Mouse (Mus musculus) brain, adult 2 months (tissue): Measurements from ENCODE around the gene Edem1.
"Not testable (repeated sequence)": the region's sequence is repeated elsewhere in the genome, so short reads cannot be mapped to it uniquely, and the experiment has no call there.

ENCODE experiments used
- DNase-seq: peaks from one replicate; pipeline ENCODE4 v3.0.0; 2011; ENCODE audit warnings: low read depth, low spot score

Edem1 gene

DNA sequence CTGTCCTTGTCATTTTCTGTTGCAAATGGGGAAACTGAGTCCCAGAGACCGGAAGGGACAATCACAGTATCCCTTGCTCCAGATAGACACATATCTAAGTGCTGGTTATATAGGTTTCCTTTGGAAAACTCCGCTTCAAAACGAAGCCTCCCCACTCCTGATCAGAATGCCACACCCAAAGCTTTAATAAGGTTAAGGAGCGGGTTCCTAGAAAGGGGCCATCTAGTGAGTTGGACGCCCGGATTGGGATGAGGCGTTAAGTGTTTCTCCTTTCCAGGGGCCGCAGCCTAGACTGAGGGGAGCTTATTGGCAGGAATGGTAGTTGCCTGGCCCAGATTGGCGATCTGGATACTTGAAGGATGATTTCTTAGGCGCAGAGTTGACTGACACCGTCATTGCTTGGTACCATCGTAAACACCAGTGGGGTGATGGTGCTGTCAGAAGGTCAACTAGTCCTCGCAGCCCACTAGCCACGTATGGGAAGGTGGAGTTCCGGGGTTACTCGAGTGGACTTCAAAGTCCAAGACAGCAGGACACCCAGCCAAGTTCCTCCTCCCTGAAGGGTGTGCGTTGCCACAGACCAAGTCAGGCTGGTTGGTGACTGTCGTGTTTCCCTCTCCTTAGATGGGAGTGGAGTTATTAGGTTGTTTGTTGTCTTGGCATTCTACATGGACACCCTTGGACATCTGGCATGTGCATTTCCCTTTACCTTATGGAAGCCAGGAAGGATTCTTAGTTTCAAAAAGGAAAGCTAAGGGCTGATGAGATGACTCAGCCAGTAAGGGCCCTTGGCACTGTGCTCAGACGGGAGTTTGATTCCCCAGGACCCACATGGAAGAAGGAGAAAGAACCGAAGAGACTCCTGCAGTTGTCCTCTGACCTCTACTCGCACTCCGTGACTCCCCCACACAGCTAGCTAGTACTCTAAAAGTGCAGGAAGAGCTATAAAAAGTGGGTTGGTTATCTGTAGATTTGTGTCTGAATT, 1.2 kb downstream of the Edem1 start:
- peak; percentile 35 for DNase-seq

- no peak for DNase-seq
These were observed 3.7 kb downstream of the Edem1 start for GRCm38 (mm10) chr6:108832170-108832569.

GRCm38 (mm10) chr6:108832989-108833388, 4.5 kb downstream of the Edem1 start:
- no peak for DNase-seq

- DNase-seq: no peak
These were observed 5.7 kb downstream of the Edem1 start for GRCm38 (mm10) chr6:108833963-108834697.

- no peak for DNase-seq
These were observed 7.6 kb downstream of the Edem1 start for GRCm38 (mm10) chr6:108835765-108836691.

DNA sequence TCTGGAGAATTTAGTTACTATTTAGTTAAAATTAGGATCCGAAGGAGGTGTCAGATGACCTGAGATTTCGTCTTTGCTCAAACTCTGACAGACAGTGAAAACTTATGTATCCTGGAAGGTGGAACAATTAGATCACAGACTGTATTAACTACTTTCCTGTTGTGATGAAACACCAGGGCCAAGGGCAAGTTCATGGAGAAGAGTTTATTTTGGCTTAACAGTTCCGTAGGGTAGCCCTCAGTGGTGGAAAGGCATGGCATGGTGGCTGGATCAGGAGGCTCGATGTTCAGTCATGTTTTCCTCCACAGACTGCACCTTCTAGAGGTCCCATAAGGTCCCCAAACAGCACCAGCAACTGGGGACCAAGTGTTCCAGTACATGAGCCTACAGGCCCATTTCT, 8.6 kb downstream of the Edem1 start:
- no peak for DNase-seq

GRCm38 (mm10) chr6:108837958-108838357, 9.5 kb downstream of the Edem1 start:
- no peak for DNase-seq

GRCm38 (mm10) chr6:108839432-108839831, 11.0 kb downstream of the Edem1 start:
- no peak for DNase-seq

DNA sequence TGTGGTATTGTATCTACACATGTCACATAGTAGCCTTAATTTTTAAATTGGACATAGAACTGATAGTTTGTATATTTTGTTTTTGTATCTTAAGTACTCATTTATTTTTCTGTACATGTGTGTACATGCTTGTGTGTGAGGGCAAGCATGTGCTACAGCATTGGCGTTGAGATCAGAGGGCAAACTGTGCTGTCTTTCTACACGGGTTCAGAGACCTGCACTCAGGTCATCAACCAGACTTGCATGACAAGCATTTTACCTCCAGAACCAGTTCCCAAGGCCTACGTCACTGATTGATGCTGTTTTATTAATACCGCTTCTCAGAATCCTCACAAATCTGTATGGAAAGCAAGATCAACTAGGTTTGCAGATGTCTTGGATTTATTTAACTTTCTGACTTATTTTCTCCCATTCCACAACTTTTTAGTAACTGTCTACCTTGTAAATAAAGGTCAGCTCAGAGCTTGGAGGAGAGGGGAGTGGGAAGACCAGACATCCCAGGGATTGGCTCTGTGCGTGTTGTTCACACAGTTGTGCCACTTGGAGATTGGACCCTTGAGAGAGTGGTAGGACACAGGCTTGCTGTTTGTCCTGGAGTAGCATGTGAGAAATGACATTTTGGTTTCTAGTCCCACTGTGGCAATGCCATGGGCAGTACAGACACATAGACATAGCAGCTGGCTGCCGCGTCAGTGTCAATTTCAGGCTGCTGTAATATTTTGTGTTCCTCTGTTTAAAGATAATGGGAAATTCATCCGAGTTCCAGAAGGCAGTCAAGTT, 12.6 kb downstream of the Edem1 start:
- DNase-seq: no peak

- DNase-seq: no peak
These were observed 15.2 kb downstream of the Edem1 start for GRCm38 (mm10) chr6:108843664-108844063.

- no peak for DNase-seq
These were observed 15.7 kb downstream of the Edem1 start for GRCm38 (mm10) chr6:108844093-108844492.

GRCm38 (mm10) chr6:108844771-108845170, 16.3 kb downstream of the Edem1 start:
- no peak for DNase-seq

- DNase-seq: no peak
These were observed 23.7 kb downstream of the Edem1 start for GRCm38 (mm10) chr6:108852088-108852670.

GRCm38 (mm10) chr6:108852986-108853385, 24.5 kb downstream of the Edem1 start:
- no peak for DNase-seq

DNA sequence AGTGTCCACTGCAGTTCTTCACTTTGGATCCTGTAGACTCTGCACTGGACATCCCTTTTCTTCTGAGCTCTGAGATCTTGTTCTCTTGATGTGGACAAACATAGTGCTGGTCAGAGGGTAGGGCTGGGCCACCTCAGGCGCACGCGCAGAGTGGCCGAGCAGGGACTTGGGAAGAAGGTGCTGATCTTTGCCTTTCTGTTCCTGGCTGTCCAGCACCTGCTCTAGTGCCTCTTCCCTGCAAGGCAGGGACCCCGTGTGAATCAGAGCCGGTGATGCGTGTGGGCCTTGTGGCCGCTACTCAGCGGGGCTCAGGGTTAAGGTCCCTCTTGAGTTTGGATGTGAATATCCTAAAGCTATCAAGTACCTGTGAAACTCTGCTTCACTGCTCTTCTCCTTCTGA, 30.1 kb downstream of the Edem1 start:
- no peak for DNase-seq

- DNase-seq: no peak
These were observed 32.8 kb downstream of the Edem1 start for GRCm38 (mm10) chr6:108861226-108861625.

DNA sequence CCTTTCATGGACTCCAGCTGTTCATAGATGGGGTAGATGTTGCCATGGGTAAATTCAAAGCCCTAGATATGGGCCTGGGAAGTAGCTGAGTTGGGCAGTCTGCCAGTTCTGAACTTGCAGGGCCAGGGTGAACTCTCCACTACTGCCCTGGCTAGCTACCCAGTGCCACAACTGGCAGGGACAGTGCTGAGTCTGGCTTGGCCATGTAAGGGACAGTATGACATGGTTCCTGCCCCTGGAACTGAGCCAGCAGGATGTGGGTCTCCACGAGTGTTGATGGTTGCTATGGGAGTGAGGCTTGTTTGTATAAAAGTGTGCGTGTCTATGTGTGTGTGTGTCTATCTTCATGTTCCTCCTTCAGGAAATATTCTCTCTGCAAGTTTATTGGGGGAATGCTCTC, 34.1 kb downstream of the Edem1 start:
- DNase-seq: no peak

GRCm38 (mm10) chr6:108866317-108866716, 37.9 kb downstream of the Edem1 start:
- DNase-seq: no peak

DNA sequence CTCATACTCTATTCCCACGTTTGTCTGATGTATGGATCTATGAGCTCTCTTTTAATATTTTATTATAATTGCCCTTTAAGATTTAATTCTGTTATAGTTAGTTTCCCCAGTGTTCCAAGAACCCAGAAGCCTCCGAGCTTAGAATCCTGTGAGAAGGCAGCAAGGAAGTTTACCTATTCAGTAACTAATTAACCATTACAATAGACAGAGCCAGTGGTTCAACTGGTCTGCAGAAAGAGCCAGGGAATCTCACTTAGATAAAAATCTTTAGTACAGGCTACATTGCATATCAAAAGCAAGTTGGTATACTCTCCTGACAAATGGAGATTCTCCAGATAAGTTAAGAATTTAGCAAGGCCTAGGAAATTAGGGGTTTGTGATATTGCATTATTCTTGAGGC, 40.6 kb downstream of the Edem1 start:
- not testable (repeated sequence) for DNase-seq

DNA sequence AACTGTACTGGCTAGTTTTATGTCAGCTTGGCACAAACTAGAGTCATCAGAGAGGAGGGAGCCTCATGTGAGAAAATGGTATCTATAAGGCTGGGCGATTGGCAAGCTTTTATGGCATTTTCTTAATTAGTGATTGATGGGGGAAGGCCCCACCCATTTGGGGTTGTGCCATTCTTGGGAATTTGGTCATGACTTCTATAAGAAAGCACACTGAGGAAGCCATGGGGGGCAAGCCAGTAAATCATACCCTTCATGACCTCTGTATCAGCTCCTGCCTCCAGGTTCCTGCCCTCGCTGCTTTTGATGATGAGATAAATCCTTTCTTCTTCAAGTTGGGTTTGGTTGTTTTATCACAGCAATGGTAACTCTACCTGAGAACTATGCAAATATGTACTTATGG, 42.0 kb downstream of the Edem1 start:
- DNase-seq: no peak
